Mouse (Mus musculus) C2C12 (cell line): Measurements from ENCODE around the gene Gm20388. TPM values are rescaled to one million over a fixed set of nuclear protein-coding genes. Genes with fewer than 3 reads are reported as not detected.

ENCODE experiments used
- H3K27me3 ChIP-seq: one replicate; pipeline ENCODE4 v1.6.1; 2011; ENCODE audit not compliant: control insufficient read depth, insufficient read depth, insufficient read length
- H3K36me3 ChIP-seq: one replicate; pipeline ENCODE4 v1.6.1; 2011; ENCODE audit not compliant: control insufficient read depth, insufficient read depth
- H3K4me3 ChIP-seq: one replicate; pipeline ENCODE4 v1.5.1; 2011; ENCODE audit warnings: mild to moderate bottlenecking, control low read depth; ENCODE audit not compliant: poor library complexity, insufficient read depth, severe bottlenecking
- H3K79me2 ChIP-seq: one replicate; pipeline ENCODE4 v1.6.1; 2011; ENCODE audit not compliant: control insufficient read depth, insufficient read depth
- H3K79me3 ChIP-seq: one replicate; pipeline ENCODE4 v1.6.1; 2011; ENCODE audit warnings: low read depth, control low read depth
- H3ac ChIP-seq: one replicate; pipeline ENCODE3; 2011; ENCODE audit warnings: low read depth; ENCODE audit not compliant: control insufficient read depth, insufficient read length
- CEBPB ChIP-seq: IDR thresholded peaks from one replicate; pipeline ENCODE4 v1.6.1; 2011; ENCODE audit warnings: low read depth, mild to moderate bottlenecking, control low read depth, moderate library complexity
- CTCF ChIP-seq: IDR thresholded peaks from one replicate; pipeline ENCODE4 v1.5.1; 2011; ENCODE audit not compliant: control insufficient read depth, insufficient read depth, insufficient read length
- FOSL1 ChIP-seq: IDR thresholded peaks from one replicate; pipeline ENCODE4 v1.8.0; 2011; ENCODE audit warnings: mild to moderate bottlenecking, low read length; ENCODE audit not compliant: poor library complexity, insufficient read depth, severe bottlenecking
- MAX ChIP-seq: IDR thresholded peaks from one replicate; pipeline ENCODE4 v1.6.1; 2011; ENCODE audit warnings: mild to moderate bottlenecking, control low read depth
- MYOD1 ChIP-seq: IDR thresholded peaks from one replicate; pipeline ENCODE4 v1.6.1; 2011; ENCODE audit warnings: low read depth; ENCODE audit not compliant: control insufficient read depth, insufficient read length
- MYOG ChIP-seq: IDR thresholded peaks from one replicate; pipeline ENCODE4 v1.6.1; 2011; ENCODE audit not compliant: control insufficient read depth, insufficient read length; ENCODE audit errors: extremely low read depth
- USF1 ChIP-seq: IDR thresholded peaks from one replicate; pipeline ENCODE4 v1.6.1; 2011; ENCODE audit warnings: low read depth, mild to moderate bottlenecking, control low read depth, moderate library complexity
- polyA plus RNA-seq: library from polyadenylated mRNA; unstranded; fragments of >200 nt; fragmentation: generic; extraction: Trizol; gene quantifications from one replicate; pipeline ENCODE4 v1.2.1, GENCODE M21; 2012; ENCODE audit warnings: missing spikeins

The Gm20388 gene
- polyA plus RNA-seq, 1 experiment = 15.0 TPM

DNA sequence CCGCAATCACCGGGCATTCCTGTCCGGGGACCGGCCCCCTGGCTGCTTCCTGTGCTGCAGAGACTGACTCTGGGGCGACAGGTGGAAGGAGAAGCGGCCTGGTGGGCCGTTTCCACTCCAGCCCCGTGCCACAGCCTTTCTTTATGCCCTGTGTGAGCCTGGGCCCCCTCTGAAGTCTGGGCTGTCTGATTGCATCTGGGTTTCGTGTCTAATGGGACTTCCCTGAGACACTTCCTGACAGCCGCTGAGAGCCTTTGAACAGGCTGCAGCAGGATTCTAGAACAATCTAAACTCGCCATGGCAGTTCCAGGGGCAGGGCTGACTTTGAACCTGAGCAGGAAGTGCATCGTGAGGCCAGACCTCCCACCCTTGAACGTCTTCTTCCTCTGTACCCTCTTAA is 1066.5 kb downstream of the Gm20388 start:
- H3K27me3 ChIP-seq = peaks cover 97% of the 10 kb centered on the region

DNA sequence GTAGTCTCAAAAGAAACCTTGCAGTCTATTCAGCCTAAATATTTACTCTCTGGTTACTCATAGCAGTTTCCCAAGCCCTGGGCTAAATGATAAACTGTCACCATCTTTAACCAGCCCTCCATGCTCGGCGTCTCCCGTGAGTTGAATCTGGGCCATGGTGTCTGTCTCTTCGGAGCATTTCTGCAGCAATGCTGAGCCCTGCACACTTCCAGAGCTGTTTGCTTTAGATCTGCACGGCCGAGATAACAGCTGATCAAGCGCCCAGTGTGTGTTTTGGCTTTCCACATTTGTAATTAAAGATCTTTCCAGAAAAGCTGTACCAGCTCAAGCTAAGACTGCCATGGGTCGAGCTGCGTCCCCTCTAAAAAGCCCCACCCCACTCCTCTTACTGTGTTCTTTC is 1068.6 kb downstream of the Gm20388 start:
- no peak overlapping the region for H3ac ChIP-seq
- peaks cover 94% of the 10 kb centered on the region for H3K27me3 ChIP-seq
- no peaks in the 10 kb centered on the region for H3K36me3 ChIP-seq
- TF ChIP-seq USF1 (no peak), MYOD1 (no peak), FOSL1 (no peak), CEBPB (no peak), MYOG (no peak), CTCF (no peak), MAX (no peak)
- H3K79me2 ChIP-seq = no peaks in the 10 kb centered on the region
- no peaks in the 10 kb centered on the region for H3K79me3 ChIP-seq
- H3K4me3 ChIP-seq = no peak overlapping the region

More for the DNA sequence above, 1066.5 kb downstream of the Gm20388 start:
- H3ac ChIP-seq = no peak overlapping the region
- H3K79me3 ChIP-seq = no peaks in the 10 kb centered on the region
- H3K36me3 ChIP-seq = no peaks in the 10 kb centered on the region
- H3K79me2 ChIP-seq = no peaks in the 10 kb centered on the region
- no peak for TF ChIP-seq MYOD1
- TF ChIP-seq CEBPB = no peak
- TF ChIP-seq CTCF = no peak
- TF ChIP-seq MYOG = no peak
- no peak for TF ChIP-seq USF1
- TF ChIP-seq FOSL1 = no peak
- TF ChIP-seq MAX = no peak
- H3K4me3 ChIP-seq = no peak overlapping the region

DNA sequence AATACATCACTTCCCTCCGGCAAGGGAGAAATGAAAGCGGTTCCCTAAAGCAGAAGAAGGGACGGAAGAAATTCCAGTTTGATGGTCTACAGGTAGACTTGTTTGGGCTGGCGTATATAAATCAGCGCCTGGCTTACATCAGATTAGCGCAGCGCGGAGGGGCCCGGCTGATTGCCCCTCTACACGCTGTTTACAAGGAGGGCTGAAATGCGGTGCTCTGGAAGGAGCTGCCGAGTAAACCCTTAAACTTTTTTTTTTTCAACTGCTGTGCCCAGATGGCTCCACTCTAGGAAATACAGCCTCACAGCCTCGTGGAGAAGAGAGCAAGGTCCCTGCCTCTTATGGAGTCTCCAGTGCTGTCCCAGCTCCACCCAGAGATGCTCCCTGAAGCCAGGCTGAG is 1070.3 kb downstream of the Gm20388 start:
- H3K79me2 ChIP-seq = no peaks in the 10 kb centered on the region
- H3K27me3 ChIP-seq = peaks cover 89% of the 10 kb centered on the region
- H3K4me3 ChIP-seq = no peak overlapping the region

DNA sequence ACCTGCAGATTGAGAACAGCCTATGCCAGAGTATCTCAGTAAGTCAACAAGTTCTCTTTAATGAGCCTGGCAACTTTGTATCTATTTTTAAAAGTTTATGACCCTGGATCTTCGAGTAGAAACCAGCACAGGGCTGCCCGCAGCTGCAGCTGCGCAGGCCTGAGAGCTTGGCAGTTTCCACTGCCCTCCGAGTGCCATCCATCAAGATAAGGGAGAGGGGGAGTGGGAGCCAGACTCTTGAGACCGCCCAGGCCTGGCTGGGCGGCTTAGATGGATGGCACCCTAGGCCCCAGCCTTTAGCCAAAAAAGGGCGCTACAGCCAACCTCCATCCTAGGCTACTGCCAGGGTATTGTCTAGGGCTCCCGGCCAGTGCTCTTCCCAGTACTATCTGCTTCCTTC is 1074.2 kb downstream of the Gm20388 start:
- no peaks in the 10 kb centered on the region for H3K36me3 ChIP-seq
- H3K4me3 ChIP-seq = no peak overlapping the region
- no peaks in the 10 kb centered on the region for H3K79me2 ChIP-seq
- H3K79me3 ChIP-seq = no peaks in the 10 kb centered on the region
- H3K27me3 ChIP-seq = peaks cover 67% of the 10 kb centered on the region
- no peak overlapping the region for H3ac ChIP-seq
- TF ChIP-seq FOSL1 = no peak
- no peak for TF ChIP-seq MYOD1
- TF ChIP-seq MAX = no peak
- no peak for TF ChIP-seq CEBPB
- no peak for TF ChIP-seq CTCF
- no peak for TF ChIP-seq MYOG
- no peak for TF ChIP-seq USF1

More for the DNA sequence above, 1070.3 kb downstream of the Gm20388 start:
- TF ChIP-seq USF1 (no peak), MYOD1 (no peak), MAX (no peak), CTCF (no peak), FOSL1 (no peak), MYOG (no peak), CEBPB (no peak)
- Histone ChIP-seq H3ac (no peak overlapping the region), H3K79me3 (no peaks in the 10 kb centered on the region), H3K36me3 (no peaks in the 10 kb centered on the region)

DNA sequence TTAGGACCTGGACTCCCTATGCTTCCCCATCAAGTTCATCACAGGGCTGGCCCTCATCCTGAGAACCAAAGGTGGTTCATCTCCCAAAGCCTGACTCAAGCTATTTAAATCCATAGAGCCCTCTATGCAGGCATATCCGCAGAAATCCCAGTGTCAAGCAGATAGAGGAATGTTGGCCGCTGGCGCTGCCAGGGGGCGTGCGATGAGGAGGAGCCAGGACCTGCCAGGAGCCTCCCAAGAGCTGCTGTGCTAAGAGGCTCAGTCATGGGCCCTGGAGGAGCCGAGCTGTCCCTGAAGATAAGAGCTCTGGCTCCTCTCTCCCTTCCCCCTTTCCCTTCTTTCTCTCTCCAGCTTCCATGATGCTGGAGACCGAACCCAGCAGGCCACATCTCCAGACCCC is 1075.4 kb downstream of the Gm20388 start:
- no peak for TF ChIP-seq MYOD1
- TF ChIP-seq CEBPB = no peak
- no peak for TF ChIP-seq MAX
- no peak for TF ChIP-seq USF1
- H3ac ChIP-seq = no peak overlapping the region
- H3K4me3 ChIP-seq = no peak overlapping the region
- H3K36me3 ChIP-seq = no peaks in the 10 kb centered on the region
- no peaks in the 10 kb centered on the region for H3K79me2 ChIP-seq
- H3K27me3 ChIP-seq = peaks cover 63% of the 10 kb centered on the region
- H3K79me3 ChIP-seq = no peaks in the 10 kb centered on the region

DNA sequence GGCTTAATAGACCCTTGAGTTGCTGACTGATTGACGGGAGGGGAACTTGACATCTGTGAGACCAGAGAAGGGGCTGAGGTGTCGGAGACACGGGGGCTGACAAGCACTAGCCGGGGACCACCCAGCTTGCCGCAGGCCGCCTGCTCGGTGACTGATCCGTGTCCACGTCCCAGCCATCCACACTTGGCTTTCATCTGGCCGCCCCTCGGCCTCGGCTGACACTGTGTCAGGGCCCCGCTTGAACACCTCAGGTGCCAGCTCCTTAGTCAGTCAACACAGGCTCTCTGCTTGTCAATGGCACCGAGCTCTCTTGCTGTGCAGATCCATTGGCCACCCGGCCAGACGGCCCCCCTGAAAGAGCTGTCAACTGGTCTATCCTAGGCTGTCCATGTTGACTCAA is 1083.1 kb downstream of the Gm20388 start:
- no peak for TF ChIP-seq CTCF
- no peak for TF ChIP-seq MYOD1
- no peak for TF ChIP-seq MAX
- no peak for TF ChIP-seq FOSL1
- TF ChIP-seq MYOG = no peak
- TF ChIP-seq USF1 = no peak
- no peak for TF ChIP-seq CEBPB
- peaks cover 80% of the 10 kb centered on the region for H3K27me3 ChIP-seq
- no peak overlapping the region for H3ac ChIP-seq
- H3K79me3 ChIP-seq = no peaks in the 10 kb centered on the region
- H3K36me3 ChIP-seq = no peaks in the 10 kb centered on the region
- no peak overlapping the region for H3K4me3 ChIP-seq
- no peaks in the 10 kb centered on the region for H3K79me2 ChIP-seq
